Mouse (Mus musculus): Measurements from ENCODE around the gene Ctsw. TPM values are rescaled to one million over a fixed set of nuclear protein-coding genes. Genes with fewer than 3 reads are reported as not detected.
"Not testable (repeated sequence)": the region's sequence is repeated elsewhere in the genome, so short reads cannot be mapped to it uniquely, and the experiment has no call there.

Ctsw gene
- total RNA-seq, 2 experiments from 2014 or later, result 0.73 to 0.80 TPM

- DNase-seq (ENCODE audit: low spot score in 2 of 2), result not testable (repeated sequence)
- intact Hi-C loops (cut with DNase I), result loop anchor here (1.0 to 2.0 kb wide), 6 partner anchors 15 to 193 kb away; partner anchors contain the start of genes AI837181, Drap1, Fibp and Sart1
Measured at GRCm38 (mm10) chr19:5489721-5490120, 21.4 kb upstream of the Ctsw start.

- intact Hi-C loops (cut with DNase I), result loop anchor here (2.0 kb wide), 2 partner anchors 14 to 64 kb away; partner anchors contain the start of genes AI837181 and Drap1
Measured at GRCm38 (mm10) chr19:5488878-5489571, 20.7 kb upstream of the Ctsw start.

GRCm38 (mm10) chr19:5487768-5488550 lies 19.7 kb upstream of the Ctsw start, which contains the start of gene Mus81:
Gene Mus81, minus strand, starts transcription at chr19:5488402.
- DNase-seq (ENCODE audit: low spot score in 2 of 2), result peak; percentile 90 to 98
- intact Hi-C loops (cut with DNase I), result loop anchor here (2.0 kb wide), 2 partner anchors 13 to 63 kb away; partner anchors contain the start of genes AI837181 and Drap1

More at GRCm38 (mm10) chr19:5488878-5489571, 20.7 kb upstream of the Ctsw start:
- DNase-seq (ENCODE audit: low spot score in 2 of 2), result peak; percentile 97 to 99

- intact Hi-C loops (cut with DNase I), result no loop called here
- no peak for DNase-seq (ENCODE audit: low spot score in 2 of 2)
Measured at GRCm38 (mm10) chr19:5486771-5487170, 18.5 kb upstream of the Ctsw start.

- no peak for DNase-seq (ENCODE audit: low spot score in 2 of 2)
- intact Hi-C loops (cut with DNase I), result no loop called here
Measured at GRCm38 (mm10) chr19:5486286-5486685, 18.0 kb upstream of the Ctsw start.

GRCm38 (mm10) chr19:5485821-5486220 lies 17.5 kb upstream of the Ctsw start:
- intact Hi-C loops (cut with DNase I), result no loop called here
- no peak for DNase-seq (ENCODE audit: low spot score in 2 of 2)

- no peak for DNase-seq (ENCODE audit: low spot score in 2 of 2)
- intact Hi-C loops (cut with DNase I), result no loop called here
Measured at GRCm38 (mm10) chr19:5485371-5485770, 17.1 kb upstream of the Ctsw start.

- intact Hi-C loops (cut with DNase I), result no loop called here
Measured at GRCm38 (mm10) chr19:5484496-5484895, 16.2 kb upstream of the Ctsw start.

GRCm38 (mm10) chr19:5483386-5484359 lies 15.4 kb upstream of the Ctsw start:
- intact Hi-C loops (cut with DNase I), result no loop called here
- DNase-seq (ENCODE audit: low spot score in 2 of 2), result no peak

More at GRCm38 (mm10) chr19:5484496-5484895, 16.2 kb upstream of the Ctsw start:
- DNase-seq (ENCODE audit: low spot score in 2 of 2), result no peak

GRCm38 (mm10) chr19:5481398-5481797 lies 13.1 kb upstream of the Ctsw start:
- intact Hi-C loops (cut with DNase I), result no loop called here
- DNase-seq (ENCODE audit: low spot score in 2 of 2), result no peak

GRCm38 (mm10) chr19:5480016-5480415 lies 11.7 kb upstream of the Ctsw start:
- intact Hi-C loops (cut with DNase I), result no loop called here
- DNase-seq (ENCODE audit: low spot score in 2 of 2), result no peak

GRCm38 (mm10) chr19:5477668-5478300 lies 9.5 kb upstream of the Ctsw start:
- no peak for DNase-seq (ENCODE audit: low spot score in 2 of 2)
- intact Hi-C loops (cut with DNase I), result no loop called here

GRCm38 (mm10) chr19:5477004-5477667 lies 8.8 kb upstream of the Ctsw start:
- peak in 1 of 2 experiments; percentile 81 for DNase-seq (ENCODE audit: low spot score in 2 of 2)
- intact Hi-C loops (cut with DNase I), result no loop called here

- DNase-seq (ENCODE audit: low spot score in 2 of 2), result no peak
- intact Hi-C loops (cut with DNase I), result loop anchor here (2.0 kb wide), 1 partner anchor 14 kb away; the partner anchor contains the start of gene Mus81
Measured at GRCm38 (mm10) chr19:5475069-5475714, 6.9 kb upstream of the Ctsw start.

- intact Hi-C loops (cut with DNase I), result loop anchor here (2.0 kb wide), 1 partner anchor 14 kb away; the partner anchor contains the start of gene Mus81
- DNase-seq (ENCODE audit: low spot score in 2 of 2), result no peak
Measured at GRCm38 (mm10) chr19:5474281-5475068, 6.2 kb upstream of the Ctsw start.

- DNase-seq (ENCODE audit: low spot score in 2 of 2), result peak; percentile 63 to 65
- intact Hi-C loops (cut with DNase I), result loop anchor here (2.0 kb wide), 1 partner anchor 15 kb away; the partner anchor contains the start of gene Mus81
Measured at GRCm38 (mm10) chr19:5473720-5474119, 5.4 kb upstream of the Ctsw start, which contains the start of gene Efemp2. Gene Efemp2, plus strand, starts transcription at chr19:5473954.

GRCm38 (mm10) chr19:5472857-5473256 lies 4.5 kb upstream of the Ctsw start:
- DNase-seq (ENCODE audit: low spot score in 2 of 2), result no peak
- intact Hi-C loops (cut with DNase I), result no loop called here
